Mouse (Mus musculus) mouse embryonic stem cell (cell line): ENCODE data around the gene Apoa5.
"Not testable (repeated sequence)": the region's sequence is repeated elsewhere in the genome, so short reads cannot be mapped to it uniquely, and the experiment has no call there.

Source experiments
- in situ Hi-C, 2 experiments: fragments of 300-500 bp; cut with MboI; formaldehyde crosslinking; loops; 1 replicate in 1 of 2; 3 replicates in 1 of 2; pipeline ENCODE4 v1.14.3; 2019 to 2020; ENCODE audit warnings: low sequenced_read_pairs in 2 of 2, low pct_unique_long_range_greater_than_20kb in 1 of 2, mixed read lengths in 1 of 2; ENCODE audit not compliant: unreplicated experiment in 1 of 2

The Apoa5 gene

DNA sequence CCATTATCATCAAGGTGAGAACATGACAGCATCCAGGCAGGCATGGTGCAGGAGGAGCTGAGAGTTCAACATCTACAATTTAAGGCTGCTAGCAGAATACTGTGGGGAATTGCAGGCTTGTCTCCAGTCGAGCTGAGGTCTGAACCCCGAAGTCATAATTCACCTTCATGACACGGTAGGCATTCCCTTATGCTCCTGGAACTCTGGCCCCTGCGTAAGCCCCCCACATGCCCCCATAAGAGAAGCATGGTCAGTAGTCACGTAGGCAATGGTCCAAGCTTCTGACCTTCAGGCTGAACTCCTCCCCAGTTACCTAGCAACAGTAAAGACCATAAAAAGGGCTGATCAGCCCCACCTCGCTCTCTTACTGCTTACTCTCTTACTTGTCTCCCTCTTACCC is 51.5 kb downstream of the Apoa5 start, which contains the start of gene 4931429L15Rik:
Gene 4931429L15Rik (minus strand): TSS at position 101 of the 400 bp plus-strand sequence.
- in situ Hi-C loops = not testable (repeated sequence)

GRCm38 (mm10) chr9:46320461-46320860 is 52.0 kb downstream of the Apoa5 start:
- in situ Hi-C loops = no loop called here
